Mouse (Mus musculus): ENCODE measurements around the gene Gm28230. TPM values are rescaled to one million over a fixed set of nuclear protein-coding genes. Genes with fewer than 3 reads are reported as not detected.

The Gm28230 gene
- total and polyA plus RNA-seq, 3 experiments = not detected

GRCm38 (mm10) chr2:74715504-74716241 is 10.9 kb upstream of the Gm28230 start:
- peak overlapping the region; percentile 26 to 44; a peak in 3 of 4 replicates for H3K4me3 ChIP-seq (ENCODE audit: control insufficient read depth in 1 of 2, insufficient read depth in 1 of 2, low read depth in 2 of 2, low read length in 2 of 2)
- no peak overlapping the region for H3K27ac ChIP-seq (ENCODE audit: control insufficient read depth, low read depth, low read length)
- no peaks in the 10 kb centered on the region for H3K79me2 ChIP-seq (ENCODE audit: control insufficient read depth, insufficient read depth, low read length, poor library complexity)
- peaks cover 0 to 1% of the 10 kb centered on the region in 2 experiments; a peak in 1 of 4 replicates for H3K27me3 ChIP-seq (ENCODE audit: control insufficient read depth in 1 of 2, insufficient read depth in 2 of 2, low read length in 2 of 2)
- H3K9me3 ChIP-seq (replicated peaks; ENCODE audit: insufficient read depth, low read length) = no peaks in the 10 kb centered on the region
- H3K9ac ChIP-seq (ENCODE audit: control insufficient read depth, low read depth, low read length, poor library complexity, severe bottlenecking) = peak overlapping the region; percentile 19; the same call in 1 of the 2 replicates
- peak; percentile 92 for DNase-seq (ENCODE audit: low read depth, low spot score)
- no peaks in the 10 kb centered on the region for H3K4me1 ChIP-seq (ENCODE audit: control insufficient read depth in 1 of 2, insufficient read depth in 2 of 2, low read length in 2 of 2)
- H3K36me3 ChIP-seq (ENCODE audit: control insufficient read depth in 1 of 2, insufficient read depth in 2 of 2, low read length in 2 of 2) = no peaks in the 10 kb centered on the region
- TF ChIP-seq MAX (IDR thresholded peaks at IDR 0.05; ENCODE audit: low read length) = no peak
- TF ChIP-seq USF1 (IDR thresholded peaks at IDR 0.05; ENCODE audit: low read depth, low read length) = no peak
- peak; percentile 81 to 98 (median 87) for TF ChIP-seq CTCF (IDR thresholded peaks at IDR 0.05 in 2 of 3, conservative IDR thresholded peaks at IDR 0.05 in 1 of 3; ENCODE audit: control insufficient read depth in 1 of 3, insufficient read depth in 1 of 3, low read depth in 2 of 3, low read length in 3 of 3, poor library complexity in 1 of 3, severe bottlenecking in 1 of 3)
- TF ChIP-seq CHD2 (IDR thresholded peaks at IDR 0.05; ENCODE audit: low read length) = no peak
- TF ChIP-seq MAZ (IDR thresholded peaks at IDR 0.05; ENCODE audit: low read depth, low read length) = no peak
- no peak for TF ChIP-seq TBP (IDR thresholded peaks at IDR 0.05; ENCODE audit: low read depth, low read length)
- peak; percentile 93 for TF ChIP-seq RAD21 (IDR thresholded peaks at IDR 0.05; ENCODE audit: low read depth, low read length)
- no peak for TF ChIP-seq POLR2A (IDR thresholded peaks at IDR 0.05; ENCODE audit: control insufficient read depth in 1 of 2, insufficient read depth in 1 of 2, low read depth in 1 of 2, low read length in 2 of 2, poor library complexity in 1 of 2)
- no peak for TF ChIP-seq ETS1 (IDR thresholded peaks at IDR 0.05; ENCODE audit: low read depth, low read length)
- no peak for TF ChIP-seq USF2 (IDR thresholded peaks at IDR 0.05; ENCODE audit: borderline replicate concordance in 1 of 2, insufficient read depth in 1 of 2, low read depth in 1 of 2, low read length in 2 of 2)
- no peak for TF ChIP-seq CHD1 (IDR thresholded peaks at IDR 0.05; ENCODE audit: low read depth, low read length)
- no peak for TF ChIP-seq ZNF384 (IDR thresholded peaks at IDR 0.05; ENCODE audit: low read depth, low read length)
- TF ChIP-seq ZC3H11A (IDR thresholded peaks at IDR 0.05; ENCODE audit: low read depth, low read length) = peak; percentile 88
- no peak for TF ChIP-seq MYB (IDR thresholded peaks at IDR 0.05; ENCODE audit: low read depth, low read length)
- no peak for TF ChIP-seq MXI1 (IDR thresholded peaks at IDR 0.05; ENCODE audit: low read depth, low read length)
- no peak for TF ChIP-seq EP300 (IDR thresholded peaks at IDR 0.05; ENCODE audit: low read depth in 1 of 2, low read length in 2 of 2)
- no peak for TF ChIP-seq MAFK (IDR thresholded peaks at IDR 0.05; ENCODE audit: borderline replicate concordance, low read depth, low read length)
- TF ChIP-seq E2F4 (IDR thresholded peaks at IDR 0.05; ENCODE audit: borderline replicate concordance, low read depth, low read length) = no peak
- no peak for TF ChIP-seq TAL1 (IDR thresholded peaks at IDR 0.05; ENCODE audit: low read length)
- no peak for TF ChIP-seq NRF1 (IDR thresholded peaks at IDR 0.05; ENCODE audit: insufficient read depth, low read depth, low read length, poor library complexity, severe bottlenecking)
- peak; percentile 86 for TF ChIP-seq SMC3 (IDR thresholded peaks at IDR 0.05; ENCODE audit: low read depth, low read length)
- no peak for TF ChIP-seq KAT2A (conservative IDR thresholded peaks at IDR 0.05; ENCODE audit: low read depth, low read length)
- TF ChIP-seq GATA1 (IDR thresholded peaks at IDR 0.05; ENCODE audit: low read depth, low read length) = no peak
